Mouse (Mus musculus): ENCODE data around the gene Wdr46. TPM values are rescaled to one million over a fixed set of nuclear protein-coding genes. Genes with fewer than 3 reads are reported as not detected.
A peak's percentile ranks its signal among the peaks of the same experiment; 100 is the strongest.

Wdr46 gene
- total and polyA plus RNA-seq, 2 experiments from 2014 or later = 18.9 to 23.2 TPM

- H3K4me3 ChIP-seq (ENCODE audit: low read depth, low read length) = no peak overlapping the region
- no peaks in the 10 kb centered on the region for H3K27me3 ChIP-seq (ENCODE audit: insufficient read depth, low read length)
- ATAC-seq (no peak), DNase-seq (no peak)
- H3K4me2 ChIP-seq (ENCODE audit: low read depth) = no peak overlapping the region
- H3K36me3 ChIP-seq (ENCODE audit: insufficient read depth) = peaks cover 26% of the 10 kb centered on the region
- H3K27ac ChIP-seq (ENCODE audit: low read depth, low read length) = no peak overlapping the region
- TF ChIP-seq CTCF (IDR thresholded peaks at IDR 0.05; ENCODE audit: low read depth) = no peak
- no peak overlapping the region for H3K9ac ChIP-seq
- H3K4me1 ChIP-seq (ENCODE audit: insufficient read depth) = peaks cover 7% of the 10 kb centered on the region; the same call in 1 of the 2 replicates
- WGBS = 84% methylated on average over 18 of the region's 18 CpGs
- H3K9me3 ChIP-seq (ENCODE audit: low read length) = no peaks in the 10 kb centered on the region
Measured at GRCm38 (mm10) chr17:33917656-33918292, 22.7 kb upstream of the Wdr46 start.

DNA sequence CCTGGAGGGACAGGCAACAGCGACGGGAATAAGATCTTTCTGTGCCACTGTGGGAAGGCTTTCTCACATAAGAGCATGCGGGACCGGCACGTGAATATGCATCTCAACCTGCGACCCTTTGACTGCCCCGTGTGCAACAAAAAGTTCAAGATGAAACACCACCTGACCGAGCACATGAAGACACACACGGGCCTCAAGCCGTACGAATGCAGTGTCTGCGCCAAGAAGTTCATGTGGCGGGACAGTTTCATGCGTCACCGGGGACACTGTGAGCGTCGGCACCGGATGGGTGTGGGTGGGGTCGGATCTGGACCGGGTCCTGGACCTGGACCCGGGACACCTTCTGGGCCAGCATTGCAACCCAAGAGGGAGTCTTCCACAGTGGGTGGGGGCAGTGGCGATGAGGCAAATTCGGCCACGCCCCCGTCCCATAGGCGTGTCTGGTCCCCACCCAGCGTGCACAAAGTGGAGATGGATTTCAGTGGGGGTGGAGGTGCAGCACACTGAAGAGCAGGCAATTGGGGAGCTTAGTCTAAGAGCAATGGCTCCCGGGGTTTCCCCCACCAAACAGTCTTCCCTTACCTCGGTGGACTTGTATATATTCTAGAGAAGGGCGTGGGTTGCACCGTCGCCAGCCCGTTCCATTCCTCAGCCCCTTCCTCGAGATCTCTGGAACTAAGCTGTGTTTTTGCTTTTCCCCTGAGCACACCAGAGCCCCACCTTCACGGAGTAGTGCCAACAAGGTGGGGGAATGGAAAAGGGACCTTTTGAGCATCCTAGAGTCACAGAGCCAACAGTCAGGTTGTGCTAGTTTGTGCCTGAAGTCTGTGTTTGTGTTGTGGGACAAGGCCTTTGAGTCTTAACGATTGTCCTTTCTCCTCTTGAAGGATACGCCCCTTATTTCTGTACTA is 21.9 kb upstream of the Wdr46 start:
- H3K4me1 ChIP-seq (ENCODE audit: insufficient read depth) = peaks cover 7% of the 10 kb centered on the region; the same call in 1 of the 2 replicates
- H3K27me3 ChIP-seq (ENCODE audit: insufficient read depth, low read length) = no peaks in the 10 kb centered on the region
- peaks cover 20% of the 10 kb centered on the region for H3K36me3 ChIP-seq (ENCODE audit: insufficient read depth)
- no peak overlapping the region for H3K4me3 ChIP-seq (ENCODE audit: low read depth, low read length)
- H3K9me3 ChIP-seq (ENCODE audit: low read length) = no peaks in the 10 kb centered on the region
- no peak overlapping the region for H3K9ac ChIP-seq
- DNase-seq (no peak), ATAC-seq (no peak)
- TF ChIP-seq CTCF (IDR thresholded peaks at IDR 0.05; ENCODE audit: low read depth) = no peak
- H3K27ac ChIP-seq (ENCODE audit: low read depth, low read length) = no peak overlapping the region
- WGBS = 59% methylated on average over 37 of the region's 37 CpGs
- peak overlapping the region; percentile 79 for H3K4me2 ChIP-seq (ENCODE audit: low read depth)

GRCm38 (mm10) chr17:33919351-33920281 is 20.8 kb upstream of the Wdr46 start:
- no peak for DNase-seq
- peaks cover 7% of the 10 kb centered on the region; the same call in 1 of the 2 replicates for H3K4me1 ChIP-seq (ENCODE audit: insufficient read depth)
- 3% methylated on average over 52 of the region's 52 CpGs for WGBS
- H3K27ac ChIP-seq (ENCODE audit: low read depth, low read length) = peak overlapping the region; percentile 29; the same call in 1 of the 2 replicates
- peak overlapping the region; percentile 51 for H3K9ac ChIP-seq
- H3K9me3 ChIP-seq (ENCODE audit: low read length) = no peaks in the 10 kb centered on the region
- TF ChIP-seq CTCF (IDR thresholded peaks at IDR 0.05; ENCODE audit: low read depth) = peak; percentile 36
- no peaks in the 10 kb centered on the region for H3K27me3 ChIP-seq (ENCODE audit: insufficient read depth, low read length)
- H3K4me3 ChIP-seq (ENCODE audit: low read depth, low read length) = peak overlapping the region; percentile 42
- peak overlapping the region; percentile 79 for H3K4me2 ChIP-seq (ENCODE audit: low read depth)
- H3K36me3 ChIP-seq (ENCODE audit: insufficient read depth) = peaks cover 10% of the 10 kb centered on the region
- ATAC-seq = no peak

DNA sequence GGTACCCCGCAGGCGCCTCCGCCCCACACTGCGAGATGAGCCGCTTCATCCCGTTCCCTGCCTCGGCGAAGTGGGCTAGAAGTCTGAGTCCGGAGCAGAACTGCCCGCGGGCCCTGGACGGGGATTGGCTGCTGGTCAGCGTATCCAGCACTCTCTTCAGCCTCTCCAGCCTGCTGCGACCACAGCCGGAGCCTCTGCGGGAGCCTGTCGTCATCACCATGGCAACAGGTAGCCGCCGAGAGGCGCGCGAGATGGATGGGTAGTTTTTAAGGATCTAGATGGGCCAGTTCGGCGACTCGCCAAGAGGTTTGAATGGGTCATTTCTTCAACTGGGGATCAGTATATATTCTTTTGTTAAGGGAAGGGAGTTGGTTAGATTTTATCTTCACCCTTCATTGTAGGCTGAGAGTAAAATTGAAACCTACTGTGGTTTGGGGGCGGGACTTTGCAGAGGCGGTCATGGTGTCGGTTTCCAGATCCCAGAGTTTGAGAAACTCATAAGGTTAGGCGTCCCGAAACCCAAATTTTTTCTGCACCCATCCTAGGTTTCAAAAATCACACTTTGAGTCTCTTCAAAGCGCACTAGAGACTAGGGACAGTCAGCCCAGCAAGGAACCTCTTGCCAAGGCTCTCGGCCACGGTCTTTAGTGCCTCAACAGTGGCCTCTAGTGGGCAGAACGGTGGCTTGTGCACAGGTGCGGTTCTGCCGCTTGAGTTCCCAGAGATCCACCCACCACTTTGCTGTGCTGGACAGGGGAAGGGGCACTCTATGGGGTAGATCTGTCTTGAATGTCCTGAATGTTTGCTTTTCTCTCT is 20.0 kb upstream of the Wdr46 start:
- Histone ChIP-seq H3K4me2 (ENCODE audit: low read depth) (peak overlapping the region; percentile 79), H3K27ac (ENCODE audit: low read depth, low read length) (peak overlapping the region; percentile 29; the same call in 1 of the 2 replicates), H3K4me3 (ENCODE audit: low read depth, low read length) (peak overlapping the region; percentile 42), H3K9me3 (ENCODE audit: low read length) (no peaks in the 10 kb centered on the region), H3K4me1 (ENCODE audit: insufficient read depth) (peaks cover 7% of the 10 kb centered on the region; the same call in 1 of the 2 replicates), H3K36me3 (ENCODE audit: insufficient read depth) (peaks cover 4% of the 10 kb centered on the region; the same call in 1 of the 2 replicates), H3K27me3 (ENCODE audit: insufficient read depth, low read length) (no peaks in the 10 kb centered on the region), H3K9ac (peak overlapping the region; percentile 51)
- DNase-seq = peak; percentile 77
- ATAC-seq = peak; percentile 25
- TF ChIP-seq CTCF (IDR thresholded peaks at IDR 0.05; ENCODE audit: low read depth) = peak; percentile 80
- 1% methylated on average over 36 of the region's 36 CpGs for WGBS

GRCm38 (mm10) chr17:33921361-33921760 is 19.1 kb upstream of the Wdr46 start:
- ATAC-seq (no peak), DNase-seq (no peak)
- H3K36me3 ChIP-seq (ENCODE audit: insufficient read depth) = peaks cover 6% of the 10 kb centered on the region; the same call in 1 of the 2 replicates
- H3K27ac ChIP-seq (ENCODE audit: low read depth, low read length) = no peak overlapping the region
- no peaks in the 10 kb centered on the region for H3K27me3 ChIP-seq (ENCODE audit: insufficient read depth, low read length)
- H3K4me3 ChIP-seq (ENCODE audit: low read depth, low read length) = no peak overlapping the region
- H3K9me3 ChIP-seq (ENCODE audit: low read length) = no peaks in the 10 kb centered on the region
- H3K4me1 ChIP-seq (ENCODE audit: insufficient read depth) = peaks cover 7% of the 10 kb centered on the region; the same call in 1 of the 2 replicates
- H3K9ac ChIP-seq = no peak overlapping the region
- H3K4me2 ChIP-seq (ENCODE audit: low read depth) = no peak overlapping the region
- no peak for TF ChIP-seq CTCF (IDR thresholded peaks at IDR 0.05; ENCODE audit: low read depth)
- 91% methylated on average over 7 of the region's 7 CpGs for WGBS
